Mouse (Mus musculus): Measurements from ENCODE around the gene Leap2. TPM values are rescaled to one million over a fixed set of nuclear protein-coding genes. Genes with fewer than 3 reads are reported as not detected.

The Leap2 gene
- total and polyA plus RNA-seq, 3 experiments = 0.24 TPM; not detected in 2

DNA sequence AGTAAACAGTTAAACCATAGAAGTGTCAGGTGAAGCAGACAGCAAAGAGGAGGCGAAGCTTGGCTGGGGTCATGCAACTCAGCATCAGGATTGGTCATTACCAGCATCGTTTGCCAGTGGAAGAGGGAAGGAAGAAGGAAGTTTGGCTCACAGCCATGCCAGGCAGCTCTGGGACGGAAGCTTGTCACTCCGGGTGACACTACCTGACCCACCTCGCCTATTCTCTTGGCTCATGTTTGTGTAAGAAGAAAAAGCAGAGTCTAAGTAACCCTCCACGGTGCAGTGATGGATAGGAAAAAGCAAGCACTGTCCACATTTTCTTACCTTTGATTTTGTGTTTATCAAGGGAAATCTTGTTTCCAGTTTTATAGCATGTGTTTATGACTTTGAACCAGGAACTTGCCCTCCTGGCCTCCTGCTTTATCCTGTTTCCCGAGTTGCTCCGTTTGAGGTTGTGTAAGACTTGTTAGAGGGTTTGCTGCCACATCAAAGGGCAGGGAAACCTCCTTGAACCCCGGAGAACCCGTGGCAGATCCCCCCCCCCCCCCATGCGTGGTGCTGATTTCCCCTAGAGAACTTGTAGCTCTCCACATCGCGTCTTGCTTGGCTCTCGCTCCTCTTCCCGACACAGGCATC is 27.2 kb upstream of the Leap2 start:
- H3K79me2 ChIP-seq (ENCODE audit: control insufficient read depth, insufficient read depth, low read length, poor library complexity) = no peaks in the 10 kb centered on the region
- H3K4me1 ChIP-seq (ENCODE audit: control insufficient read depth in 1 of 2, insufficient read depth in 2 of 2, low read length in 2 of 2) = no peaks in the 10 kb centered on the region
- no peak for DNase-seq (ENCODE audit: low read depth, low spot score)
- H3K36me3 ChIP-seq (ENCODE audit: control insufficient read depth in 1 of 2, insufficient read depth in 2 of 2, low read length in 2 of 2) = no peaks in the 10 kb centered on the region
- H3K27ac ChIP-seq (ENCODE audit: control insufficient read depth, low read depth, low read length) = no peak overlapping the region
- H3K9me3 ChIP-seq (replicated peaks; ENCODE audit: insufficient read depth, low read length) = no peaks in the 10 kb centered on the region
- H3K9ac ChIP-seq (ENCODE audit: control insufficient read depth, low read depth, low read length, poor library complexity, severe bottlenecking) = no peak overlapping the region
- TF ChIP-seq CTCF (IDR thresholded peaks at IDR 0.05 in 2 of 3, conservative IDR thresholded peaks at IDR 0.05 in 1 of 3; ENCODE audit: control insufficient read depth in 1 of 3, insufficient read depth in 1 of 3, low read depth in 2 of 3, low read length in 3 of 3, poor library complexity in 1 of 3, severe bottlenecking in 1 of 3) (no peak), BHLHE40 (IDR thresholded peaks at IDR 0.05; ENCODE audit: borderline replicate concordance, low read depth, low read length) (no peak), KAT2A (conservative IDR thresholded peaks at IDR 0.05; ENCODE audit: low read depth, low read length) (no peak), CHD2 (IDR thresholded peaks at IDR 0.05; ENCODE audit: low read length) (no peak), POLR2AphosphoS5 (IDR thresholded peaks at IDR 0.05; ENCODE audit: borderline replicate concordance, low read depth, low read length) (no peak), NRF1 (IDR thresholded peaks at IDR 0.05; ENCODE audit: insufficient read depth, low read depth, low read length, poor library complexity, severe bottlenecking) (no peak), GATA1 (IDR thresholded peaks at IDR 0.05; ENCODE audit: low read depth, low read length) (no peak), JUND (IDR thresholded peaks at IDR 0.05; ENCODE audit: low read depth, low read length) (no peak), ZC3H11A (IDR thresholded peaks at IDR 0.05; ENCODE audit: low read depth, low read length) (no peak), RCOR1 (IDR thresholded peaks at IDR 0.05; ENCODE audit: low read depth, low read length) (no peak), USF1 (IDR thresholded peaks at IDR 0.05; ENCODE audit: low read depth, low read length) (no peak), MAFK (IDR thresholded peaks at IDR 0.05; ENCODE audit: borderline replicate concordance, low read depth, low read length) (no peak), E2F4 (IDR thresholded peaks at IDR 0.05; ENCODE audit: borderline replicate concordance, low read depth, low read length) (no peak)
- H3K27me3 ChIP-seq (ENCODE audit: control insufficient read depth in 1 of 2, insufficient read depth in 2 of 2, low read length in 2 of 2) = peaks cover 23 to 30% of the 10 kb centered on the region in 2 experiments
- H3K4me3 ChIP-seq (ENCODE audit: control insufficient read depth in 1 of 2, insufficient read depth in 1 of 2, low read depth in 2 of 2, low read length in 2 of 2) = no peak overlapping the region

DNA sequence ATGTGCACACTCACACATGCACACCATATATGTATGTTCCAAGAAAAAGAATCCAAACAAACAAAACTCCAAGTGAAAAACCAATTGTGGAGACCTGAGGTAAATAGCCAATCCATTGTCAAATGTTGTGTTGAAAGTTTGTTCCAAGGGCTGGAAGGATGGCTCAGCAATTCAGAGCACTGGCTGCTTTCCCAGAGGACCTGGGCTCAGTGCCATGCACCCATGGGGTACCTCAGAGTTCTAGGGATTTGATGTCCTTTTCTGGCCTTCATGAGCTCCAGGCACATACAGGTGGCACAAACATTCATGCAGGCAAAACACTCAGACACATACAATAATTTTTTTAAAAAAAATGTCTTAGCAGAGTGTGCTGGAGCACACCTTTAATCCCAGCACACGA is 25.6 kb upstream of the Leap2 start:
- H3K79me2 ChIP-seq (ENCODE audit: control insufficient read depth, insufficient read depth, low read length, poor library complexity) = no peaks in the 10 kb centered on the region
- H3K36me3 ChIP-seq (ENCODE audit: control insufficient read depth in 1 of 2, insufficient read depth in 2 of 2, low read length in 2 of 2) = peaks cover 0 to 3% of the 10 kb centered on the region in 2 experiments; a peak in 2 of 4 replicates
- TF ChIP-seq ELF1 (IDR thresholded peaks at IDR 0.05; ENCODE audit: low read depth, low read length) (no peak), GABPA (IDR thresholded peaks at IDR 0.05; ENCODE audit: low read depth, low read length) (no peak), MYB (IDR thresholded peaks at IDR 0.05; ENCODE audit: low read depth, low read length) (no peak), SIN3A (IDR thresholded peaks at IDR 0.05; ENCODE audit: low read length) (no peak), MXI1 (IDR thresholded peaks at IDR 0.05; ENCODE audit: low read depth, low read length) (no peak), JUND (IDR thresholded peaks at IDR 0.05; ENCODE audit: low read depth, low read length) (no peak), USF1 (IDR thresholded peaks at IDR 0.05; ENCODE audit: low read depth, low read length) (no peak), HCFC1 (IDR thresholded peaks at IDR 0.05; ENCODE audit: low read depth, low read length) (no peak), GATA1 (IDR thresholded peaks at IDR 0.05; ENCODE audit: low read depth, low read length) (no peak), TAL1 (IDR thresholded peaks at IDR 0.05; ENCODE audit: low read length) (no peak), UBTF (IDR thresholded peaks at IDR 0.05; ENCODE audit: borderline replicate concordance, insufficient read depth, low read depth, low read length) (no peak)
- H3K9ac ChIP-seq (ENCODE audit: control insufficient read depth, low read depth, low read length, poor library complexity, severe bottlenecking) = no peak overlapping the region
- H3K4me1 ChIP-seq (ENCODE audit: control insufficient read depth in 1 of 2, insufficient read depth in 2 of 2, low read length in 2 of 2) = peaks cover 0 to 3% of the 10 kb centered on the region in 2 experiments; a peak in 1 of 4 replicates
- H3K27ac ChIP-seq (ENCODE audit: control insufficient read depth, low read depth, low read length) = no peak overlapping the region
- peaks cover 20 to 24% of the 10 kb centered on the region in 2 experiments for H3K27me3 ChIP-seq (ENCODE audit: control insufficient read depth in 1 of 2, insufficient read depth in 2 of 2, low read length in 2 of 2)
- no peak overlapping the region for H3K4me3 ChIP-seq (ENCODE audit: control insufficient read depth in 1 of 2, insufficient read depth in 1 of 2, low read depth in 2 of 2, low read length in 2 of 2)
- no peaks in the 10 kb centered on the region for H3K9me3 ChIP-seq (replicated peaks; ENCODE audit: insufficient read depth, low read length)
- no peak for DNase-seq (ENCODE audit: low read depth, low spot score)
